Mouse (Mus musculus): Measurements from ENCODE around the gene Adamts17.

DNA sequence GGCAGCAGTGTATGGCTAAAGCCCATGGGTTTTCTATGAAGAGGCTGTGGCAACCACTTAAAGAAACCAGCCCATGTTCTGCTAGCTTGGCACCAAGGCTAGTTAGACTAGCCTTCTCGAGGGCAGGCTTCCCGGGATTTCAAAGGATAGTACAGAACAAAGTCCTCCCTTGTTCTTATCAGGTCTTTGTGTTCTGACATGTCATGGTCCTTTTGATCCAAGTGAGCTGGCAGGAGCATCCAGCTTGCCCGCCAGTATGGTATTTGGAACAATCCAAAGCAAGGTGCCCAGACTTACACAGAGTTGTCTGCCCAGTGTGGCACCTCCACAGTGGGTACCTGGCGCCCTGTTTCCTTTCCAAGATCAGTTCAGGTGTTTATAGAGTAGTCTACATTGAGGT lies 101.2 kb downstream of the Adamts17 start:
- TF ChIP-seq CTCF (IDR thresholded peaks at IDR 0.05; ENCODE audit: low read depth) (no peak), EP300 (IDR thresholded peaks at IDR 0.05; ENCODE audit: low read depth) (no peak)
